Mouse (Mus musculus) left cerebral cortex, adult 2 months (tissue): Measurements from ENCODE around the gene Arhgef3. TPM values are rescaled to one million over a fixed set of nuclear protein-coding genes. Genes with fewer than 3 reads are reported as not detected.

ENCODE experiments used
- DNase-seq, 2 experiments: peaks; one replicate each; pipeline ENCODE4 v3.0.0; 2021 to 2022; ENCODE audit warnings: low spot score in 2 of 2, mixed read lengths in 1 of 2; ENCODE audit errors: extremely low spot score in 1 of 2
- H3K27ac ChIP-seq: fragments of 200-600 bp; 2 replicates; pipeline ENCODE4 v1.8.1; 2022
- H3K4me3 ChIP-seq: fragments of 200-600 bp; 2 replicates; pipeline ENCODE4 v1.8.1; 2022
- CTCF ChIP-seq: fragments of 200-600 bp; IDR thresholded peaks from 2 replicates; pipeline ENCODE4 v1.8.1; 2022; ENCODE audit warnings: antibody characterized with exemption, mild to moderate bottlenecking, moderate library complexity
- intact Hi-C: fragments of 180-260 bp; cut with DNase I; formaldehyde crosslinking; loops from one replicate; pipeline ENCODE4 v1.15.1; 2025
- total RNA-seq, 2 experiments: library from RNA; stranded (reverse); gene quantifications; 2 replicates each; pipeline ENCODE4 v1.2.3; 2021

Gene Arhgef3
- total RNA-seq, 2 experiments from 2014 or later, result 62.0 to 75.0 TPM

GRCm38 (mm10) chr14:27348088-27348487 lies 233.4 kb downstream of the Arhgef3 start:
- no peak for DNase-seq
- intact Hi-C loops, result no loop called here
- Histone ChIP-seq H3K4me3 (no peak overlapping the region), H3K27ac (no peak overlapping the region)
- TF ChIP-seq CTCF, result no peak

GRCm38 (mm10) chr14:27348656-27349055 lies 234.0 kb downstream of the Arhgef3 start:
- intact Hi-C loops, result loop anchor here (1.0 kb wide), 1 partner anchor 79 kb away; no protein-coding TSS in a partner anchor
- no peak for DNase-seq
- peak overlapping the region; percentile 56 for H3K27ac ChIP-seq
- TF ChIP-seq CTCF, result no peak
- no peak overlapping the region for H3K4me3 ChIP-seq

GRCm38 (mm10) chr14:27349120-27349519 lies 234.4 kb downstream of the Arhgef3 start:
- TF ChIP-seq CTCF, result no peak
- Histone ChIP-seq H3K27ac (peak overlapping the region; percentile 56), H3K4me3 (no peak overlapping the region)
- no peak for DNase-seq
- intact Hi-C loops, result loop anchor here (1.0 kb wide), 1 partner anchor 80 kb away; no protein-coding TSS in a partner anchor

- no peak for DNase-seq
- H3K27ac ChIP-seq, result peak overlapping the region; percentile 81
- TF ChIP-seq CTCF, result no peak
- intact Hi-C loops, result loop anchor here (1.0 to 5.0 kb wide), 2 partner anchors 52 to 81 kb away; no protein-coding TSS in a partner anchor
- H3K4me3 ChIP-seq, result no peak overlapping the region
Measured at GRCm38 (mm10) chr14:27349828-27350729, 235.4 kb downstream of the Arhgef3 start.

- H3K27ac ChIP-seq, result peak overlapping the region; percentile 81
- no peak for TF ChIP-seq CTCF
Measured at GRCm38 (mm10) chr14:27351051-27351475, 236.4 kb downstream of the Arhgef3 start.

GRCm38 (mm10) chr14:27351476-27352079 lies 236.9 kb downstream of the Arhgef3 start:
- intact Hi-C loops, result loop anchor here (5.0 kb wide), 1 partner anchor 51 kb away; no protein-coding TSS in a partner anchor
- no peak for DNase-seq
- Histone ChIP-seq H3K27ac (peak overlapping the region; percentile 81), H3K4me3 (no peak overlapping the region)
- no peak for TF ChIP-seq CTCF

More at GRCm38 (mm10) chr14:27351051-27351475, 236.4 kb downstream of the Arhgef3 start:
- intact Hi-C loops, result loop anchor here (5.0 kb wide), 1 partner anchor 51 kb away; no protein-coding TSS in a partner anchor
- no peak for DNase-seq
- no peak overlapping the region for H3K4me3 ChIP-seq

GRCm38 (mm10) chr14:27352470-27352869 lies 237.8 kb downstream of the Arhgef3 start:
- H3K4me3 ChIP-seq, result no peak overlapping the region
- TF ChIP-seq CTCF, result no peak
- intact Hi-C loops, result loop anchor here (5.0 kb wide), 1 partner anchor 50 kb away; no protein-coding TSS in a partner anchor
- no peak overlapping the region for H3K27ac ChIP-seq
- DNase-seq, result no peak

- no peak overlapping the region for H3K4me3 ChIP-seq
- no peak for TF ChIP-seq CTCF
- DNase-seq, result no peak
- intact Hi-C loops, result no loop called here
- no peak overlapping the region for H3K27ac ChIP-seq
Measured at GRCm38 (mm10) chr14:27355151-27355550, 240.5 kb downstream of the Arhgef3 start.

- TF ChIP-seq CTCF, result no peak
- intact Hi-C loops, result no loop called here
- Histone ChIP-seq H3K4me3 (no peak overlapping the region), H3K27ac (no peak overlapping the region)
- no peak for DNase-seq
Measured at GRCm38 (mm10) chr14:27355937-27356336, 241.2 kb downstream of the Arhgef3 start.

GRCm38 (mm10) chr14:27357139-27357538 lies 242.4 kb downstream of the Arhgef3 start:
- Histone ChIP-seq H3K4me3 (no peak overlapping the region), H3K27ac (no peak overlapping the region)
- DNase-seq, result no peak
- no peak for TF ChIP-seq CTCF
- intact Hi-C loops, result no loop called here

- intact Hi-C loops, result no loop called here
- H3K27ac ChIP-seq, result no peak overlapping the region
- no peak for DNase-seq
- no peak overlapping the region for H3K4me3 ChIP-seq
- TF ChIP-seq CTCF, result no peak
Measured at GRCm38 (mm10) chr14:27358202-27358601, 243.5 kb downstream of the Arhgef3 start.

GRCm38 (mm10) chr14:27360849-27361248 lies 246.2 kb downstream of the Arhgef3 start:
- intact Hi-C loops, result no loop called here
- DNase-seq, result no peak
- Histone ChIP-seq H3K27ac (no peak overlapping the region), H3K4me3 (no peak overlapping the region)
- TF ChIP-seq CTCF, result no peak
